Mouse (Mus musculus) midbrain, postnatal 0 days (tissue): ENCODE results near the gene Trabd. TPM values are rescaled to one million over a fixed set of nuclear protein-coding genes. Genes with fewer than 3 reads are reported as not detected.
A peak's percentile ranks its signal among the peaks of the same experiment; 100 is the strongest.

Experiments used
- ATAC-seq: fragments of 200-750 bp; cut with Nextera tagmentation; 2 replicates; pipeline ENCODE4 v1.8.0; 2017; ENCODE audit warnings: moderate number of reproducible peaks, mild to moderate bottlenecking, moderate TSS enrichment, moderate library complexity; ENCODE audit not compliant: low FRiP score
- DNase-seq: peaks from one replicate; pipeline ENCODE4 v3.0.0-alpha.2; 2015; ENCODE audit warnings: low spot score
- H3K27ac ChIP-seq: fragments of 300-500 bp; sonication (generic); 2 replicates; pipeline ENCODE4 v1.5.1; 2014; ENCODE audit warnings: low read depth, mild to moderate bottlenecking, low read length, mixed read lengths
- H3K27me3 ChIP-seq: fragments of 300-500 bp; sonication (generic); 2 replicates; pipeline ENCODE4 v1.6.1; 2014; ENCODE audit warnings: low read length, control low read depth, mixed read lengths; ENCODE audit not compliant: insufficient read depth
- H3K36me3 ChIP-seq: fragments of 300-500 bp; sonication (generic); 2 replicates; pipeline ENCODE4 v1.6.1; 2014; ENCODE audit warnings: low read length, control low read depth, mixed read lengths; ENCODE audit not compliant: insufficient read depth
- H3K4me1 ChIP-seq: fragments of 300-500 bp; sonication (generic); 2 replicates; pipeline ENCODE4 v1.6.1; 2014; ENCODE audit warnings: mild to moderate bottlenecking, control low read depth, antibody characterized with exemption, low read length, mixed read lengths; ENCODE audit not compliant: insufficient read depth
- H3K4me2 ChIP-seq: fragments of 300-500 bp; sonication (generic); 2 replicates; pipeline ENCODE4 v1.6.1; 2014; ENCODE audit warnings: low read depth, mild to moderate bottlenecking, low read length, mixed read lengths; ENCODE audit not compliant: poor library complexity, severe bottlenecking
- H3K4me3 ChIP-seq: fragments of 300-500 bp; sonication (generic); 2 replicates; pipeline ENCODE4 v1.5.1; 2014; ENCODE audit warnings: low read depth, mild to moderate bottlenecking, low read length, moderate library complexity
- H3K9ac ChIP-seq: fragments of 300-500 bp; sonication (generic); replicated peaks from 2 replicates; pipeline ENCODE4 v1.6.1; 2014; ENCODE audit warnings: mild to moderate bottlenecking, low read length, moderate library complexity, mixed read lengths; ENCODE audit not compliant: poor library complexity, severe bottlenecking
- H3K9me3 ChIP-seq: fragments of 300-500 bp; sonication (generic); 2 replicates; pipeline ENCODE4 v1.6.1; 2016; ENCODE audit warnings: low read length, control low read depth
- CTCF ChIP-seq: IDR thresholded peaks from 2 replicates; pipeline ENCODE4 v1.5.1; 2016; ENCODE audit warnings: antibody characterized with exemption, mild to moderate bottlenecking
- WGBS: fragments of 180-500 bp; shearing (Covaris S2); extraction: QIAGEN DNeasy Blood & Tissue Kit; methylation state at CpG from one replicate; pipeline ENCODE4 v1.1.7; 2014; 5-methylcytosine and 5-hydroxymethylcytosine counted together
- polyA plus RNA-seq: library from polyadenylated mRNA; unstranded; fragments of >200 nt; fragmentation: Nextera tagmentation; extraction: Ambion mirVana; gene quantifications from 2 replicates; pipeline ENCODE4 v1.2.1, GENCODE M21; 2015
- total RNA-seq: library from RNA; depleted of rRNA; stranded (reverse); fragments of >200 nt; gene quantifications from 2 replicates; pipeline ENCODE4 v1.2.3, GENCODE M21; 2014; rRNA removed

The Trabd gene
- total RNA-seq = 32.9 and 48.6 TPM in 2 replicates
- 21.6 and 23.6 TPM in 2 replicates for polyA plus RNA-seq

DNA sequence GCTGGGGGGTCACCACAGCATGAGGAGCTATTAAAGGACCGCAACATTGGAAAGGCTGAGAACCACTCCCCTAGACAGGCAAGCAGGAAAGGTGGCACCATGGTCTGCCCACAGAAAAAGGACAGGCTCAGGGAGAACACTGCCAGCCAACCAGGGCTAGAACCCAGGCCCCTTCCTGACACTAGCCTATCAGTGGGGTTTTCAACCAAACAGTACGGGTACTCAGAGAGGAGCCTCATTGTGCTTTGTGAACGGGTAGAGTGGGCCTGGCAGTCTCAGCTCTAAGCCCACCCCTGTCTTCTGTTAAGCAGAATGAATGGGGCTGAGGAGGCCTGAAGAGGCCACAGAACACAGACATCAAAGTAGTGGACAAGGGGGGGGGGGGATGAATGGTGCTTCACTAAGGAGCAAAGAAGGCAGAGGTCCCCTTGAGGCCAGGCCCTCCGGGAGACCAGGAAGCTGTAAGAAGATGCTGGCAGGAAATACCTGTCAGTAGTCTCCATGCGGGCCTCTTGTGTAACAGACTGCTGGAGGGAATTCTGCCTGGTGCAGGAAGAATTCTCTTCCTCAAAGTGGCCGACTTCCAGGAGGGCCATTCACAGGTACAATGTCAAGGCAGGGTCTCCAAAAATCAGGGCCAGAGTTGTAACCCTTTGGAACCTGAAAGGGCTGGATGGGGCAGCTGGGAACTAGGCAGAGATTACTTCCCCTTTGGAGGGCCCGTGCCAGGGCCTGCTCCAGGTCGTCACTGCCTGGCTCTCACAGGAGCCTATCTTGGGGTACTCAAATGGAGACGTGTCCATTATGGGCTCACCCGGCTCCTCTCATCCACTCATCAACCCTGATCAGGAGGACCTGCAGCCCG lies at the start of gene Trabd:
TSS of gene Trabd (plus strand) at position 512 of the 865 bp plus-strand sequence.
- peak within 1 kb of the TSS; percentile 82 for H3K27ac ChIP-seq
- H3K27me3 ChIP-seq = no peaks in the 10 kb centered on the region
- peaks cover 16% of the 10 kb centered on the region for H3K4me1 ChIP-seq
- 25% methylated on average over 11 of the region's 11 CpGs for WGBS
- ATAC-seq = no peak; the same call in 1 of the 2 replicates
- peak within 1 kb of the TSS; percentile 79 for H3K9ac ChIP-seq
- peak within 1 kb of the TSS; percentile 71 for H3K4me2 ChIP-seq
- no peaks in the 10 kb centered on the region for H3K9me3 ChIP-seq
- no peak for TF ChIP-seq CTCF
- peak within 1 kb of the TSS; percentile 81 for H3K4me3 ChIP-seq
- H3K36me3 ChIP-seq = peaks cover 16% of the 10 kb centered on the region
- DNase-seq = peak; percentile 24

DNA sequence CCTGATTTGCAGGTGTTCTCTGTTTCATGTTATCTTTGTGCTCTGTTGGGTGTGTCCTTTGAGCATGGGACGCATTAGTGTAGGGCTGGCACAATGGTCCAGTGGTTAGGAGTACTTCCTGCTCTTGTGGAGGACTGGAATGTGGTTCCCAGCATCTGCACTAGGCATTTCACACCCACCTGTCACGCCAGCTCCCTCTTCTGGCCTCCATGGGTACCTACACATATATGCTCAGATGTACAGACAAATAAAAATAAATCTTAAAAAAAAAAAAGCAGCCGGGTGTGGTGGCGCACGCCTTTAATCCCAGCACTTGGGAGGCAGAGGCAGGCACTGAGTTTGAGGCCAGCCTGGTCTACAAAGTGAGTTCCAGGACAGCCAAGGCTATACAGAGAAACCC lies 30.5 kb upstream of the Trabd start:
- H3K4me3 ChIP-seq = no peak overlapping the region
- H3K9ac ChIP-seq = no peak overlapping the region
- H3K36me3 ChIP-seq = no peaks in the 10 kb centered on the region
- no peaks in the 10 kb centered on the region for H3K4me1 ChIP-seq
- no peak overlapping the region for H3K27ac ChIP-seq
- ATAC-seq (no peak), DNase-seq (no peak)
- 74% methylated on average over 5 of the region's 5 CpGs for WGBS
- no peaks in the 10 kb centered on the region for H3K9me3 ChIP-seq
- no peak overlapping the region for H3K4me2 ChIP-seq
- H3K27me3 ChIP-seq = no peaks in the 10 kb centered on the region
- TF ChIP-seq CTCF = 0 out of 2 replicates have a peak, but pooled peaks have one; percentile 4

DNA sequence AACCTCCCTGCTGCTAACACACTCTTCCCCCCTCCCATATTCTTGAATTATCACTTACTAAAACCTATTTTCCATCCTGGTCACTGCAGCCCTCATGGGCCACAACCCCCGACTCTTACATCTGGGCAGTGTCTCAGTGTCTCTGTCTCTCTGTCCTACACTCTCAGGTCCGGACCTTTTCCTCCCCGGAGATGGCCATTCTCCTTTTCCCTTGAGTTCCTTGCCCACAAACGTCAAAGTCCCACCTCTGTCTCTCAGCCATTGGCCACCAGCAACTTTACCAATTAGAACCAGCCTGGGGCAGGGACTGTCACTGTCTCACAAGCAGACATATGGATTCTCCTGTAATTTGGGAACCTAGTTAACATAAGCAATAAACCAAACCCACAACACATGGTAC lies 28.6 kb upstream of the Trabd start:
- 82% methylated on average over 4 of the region's 4 CpGs for WGBS
- H3K27ac ChIP-seq = no peak overlapping the region
- ATAC-seq (no peak), DNase-seq (no peak)
- H3K4me2 ChIP-seq = no peak overlapping the region
- H3K4me1 ChIP-seq = no peaks in the 10 kb centered on the region
- H3K36me3 ChIP-seq = no peaks in the 10 kb centered on the region
- no peak for TF ChIP-seq CTCF
- H3K9ac ChIP-seq = no peak overlapping the region
- H3K27me3 ChIP-seq = no peaks in the 10 kb centered on the region
- no peak overlapping the region for H3K4me3 ChIP-seq
- H3K9me3 ChIP-seq = no peaks in the 10 kb centered on the region

DNA sequence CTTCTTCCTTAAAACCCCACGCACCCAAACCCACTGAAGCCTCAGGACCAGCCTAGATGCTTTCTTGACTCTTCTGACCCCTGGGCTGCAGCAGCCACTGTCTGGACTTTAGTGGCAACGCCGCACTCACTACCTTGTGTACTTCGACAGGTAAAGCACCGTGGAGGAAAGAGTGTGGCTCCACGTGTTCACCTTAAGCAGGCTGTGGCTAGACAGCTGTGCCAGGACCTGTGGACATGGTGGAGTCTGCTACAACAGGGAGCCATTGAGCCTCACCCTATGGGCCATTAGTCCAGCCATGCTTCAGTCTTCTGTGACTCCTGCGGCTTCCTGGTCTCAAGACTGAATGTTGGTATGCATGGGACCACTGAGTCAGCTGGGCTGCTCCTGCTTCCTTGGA lies 20.3 kb upstream of the Trabd start:
- Histone ChIP-seq H3K9ac (no peak overlapping the region), H3K27me3 (no peaks in the 10 kb centered on the region), H3K9me3 (no peaks in the 10 kb centered on the region), H3K36me3 (no peaks in the 10 kb centered on the region), H3K4me1 (no peaks in the 10 kb centered on the region), H3K27ac (no peak overlapping the region), H3K4me2 (no peak overlapping the region), H3K4me3 (no peak overlapping the region)
- 94% methylated on average over 7 of the region's 7 CpGs for WGBS
- ATAC-seq (no peak), DNase-seq (no peak)
- no peak for TF ChIP-seq CTCF

DNA sequence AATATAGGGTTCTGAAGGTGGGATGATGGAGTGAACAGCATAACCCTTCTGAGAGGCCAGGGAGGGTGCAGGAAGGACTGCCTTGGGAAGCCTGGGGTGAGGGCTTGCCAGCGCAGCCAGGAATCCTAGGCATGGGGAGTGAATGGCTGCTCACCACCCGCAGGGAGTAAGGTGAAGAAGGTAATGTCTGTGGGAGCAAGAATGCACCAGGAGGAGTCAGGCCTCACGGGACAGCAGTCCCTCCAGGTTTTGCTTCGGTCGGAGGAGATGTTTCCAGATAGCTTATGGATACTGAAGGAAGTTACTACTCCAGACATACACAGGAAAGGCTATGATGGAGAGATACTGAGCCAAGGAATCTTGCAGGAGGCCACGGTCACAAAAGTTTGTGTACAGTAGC lies 16.2 kb upstream of the Trabd start:
- Histone ChIP-seq H3K27ac (peak overlapping the region; percentile 80), H3K4me2 (peak overlapping the region; percentile 80), H3K27me3 (no peaks in the 10 kb centered on the region), H3K4me1 (peaks cover 11% of the 10 kb centered on the region), H3K4me3 (peak overlapping the region; percentile 78), H3K36me3 (no peaks in the 10 kb centered on the region), H3K9me3 (no peaks in the 10 kb centered on the region), H3K9ac (peak overlapping the region; percentile 87)
- 23% methylated on average over 6 of the region's 6 CpGs for WGBS
- ATAC-seq (no peak), DNase-seq (no peak)
- TF ChIP-seq CTCF = no peak
